Mouse (Mus musculus): Measurements from ENCODE around the gene Nr5a2.

Nr5a2 gene

GRCm38 (mm10) chr1:136948511-136949275 is 11.6 kb downstream of the Nr5a2 start:
- no peak for DNase-seq

- no peak for DNase-seq
Measured at GRCm38 (mm10) chr1:136948127-136948422, 12.2 kb downstream of the Nr5a2 start.

- no peak for DNase-seq
Measured at GRCm38 (mm10) chr1:136947394-136948126, 12.7 kb downstream of the Nr5a2 start.

- DNase-seq = no peak
Measured at GRCm38 (mm10) chr1:136946806-136947393, 13.3 kb downstream of the Nr5a2 start.

- no peak for DNase-seq
Measured at GRCm38 (mm10) chr1:136946404-136946803, 13.8 kb downstream of the Nr5a2 start.

GRCm38 (mm10) chr1:136945876-136946275 is 14.4 kb downstream of the Nr5a2 start:
- DNase-seq = no peak

GRCm38 (mm10) chr1:136945426-136945825 is 14.8 kb downstream of the Nr5a2 start:
- DNase-seq = no peak

- no peak for DNase-seq
Measured at GRCm38 (mm10) chr1:136940603-136941002, 19.6 kb downstream of the Nr5a2 start.

- DNase-seq = no peak
Measured at GRCm38 (mm10) chr1:136939220-136939619, 21.0 kb downstream of the Nr5a2 start.

- DNase-seq = no peak
Measured at GRCm38 (mm10) chr1:136935960-136936324, 24.3 kb downstream of the Nr5a2 start.

GRCm38 (mm10) chr1:136935316-136935959 is 24.8 kb downstream of the Nr5a2 start:
- no peak for DNase-seq

GRCm38 (mm10) chr1:136934051-136934450 is 26.2 kb downstream of the Nr5a2 start:
- no peak for DNase-seq

- no peak for DNase-seq
Measured at GRCm38 (mm10) chr1:136931026-136931425, 29.2 kb downstream of the Nr5a2 start.

- DNase-seq = no peak
Measured at GRCm38 (mm10) chr1:136929743-136930142, 30.5 kb downstream of the Nr5a2 start.

- DNase-seq = no peak
Measured at GRCm38 (mm10) chr1:136927428-136927827, 32.8 kb downstream of the Nr5a2 start.

GRCm38 (mm10) chr1:136926026-136926425 is 34.2 kb downstream of the Nr5a2 start:
- DNase-seq = no peak

- DNase-seq = no peak
Measured at GRCm38 (mm10) chr1:136920089-136920488, 40.2 kb downstream of the Nr5a2 start.

- no peak for DNase-seq
Measured at GRCm38 (mm10) chr1:136918791-136919190, 41.5 kb downstream of the Nr5a2 start.

GRCm38 (mm10) chr1:136915438-136915837 is 44.8 kb downstream of the Nr5a2 start:
- DNase-seq = no peak

- DNase-seq = no peak
Measured at GRCm38 (mm10) chr1:136911996-136912395, 48.3 kb downstream of the Nr5a2 start.

- no peak for DNase-seq
Measured at GRCm38 (mm10) chr1:136911594-136911860, 48.7 kb downstream of the Nr5a2 start.

GRCm38 (mm10) chr1:136910741-136911593 is 49.3 kb downstream of the Nr5a2 start:
- DNase-seq = no peak

- no peak for DNase-seq
Measured at GRCm38 (mm10) chr1:136910144-136910543, 50.1 kb downstream of the Nr5a2 start.
